In the genomic region with DNA sequence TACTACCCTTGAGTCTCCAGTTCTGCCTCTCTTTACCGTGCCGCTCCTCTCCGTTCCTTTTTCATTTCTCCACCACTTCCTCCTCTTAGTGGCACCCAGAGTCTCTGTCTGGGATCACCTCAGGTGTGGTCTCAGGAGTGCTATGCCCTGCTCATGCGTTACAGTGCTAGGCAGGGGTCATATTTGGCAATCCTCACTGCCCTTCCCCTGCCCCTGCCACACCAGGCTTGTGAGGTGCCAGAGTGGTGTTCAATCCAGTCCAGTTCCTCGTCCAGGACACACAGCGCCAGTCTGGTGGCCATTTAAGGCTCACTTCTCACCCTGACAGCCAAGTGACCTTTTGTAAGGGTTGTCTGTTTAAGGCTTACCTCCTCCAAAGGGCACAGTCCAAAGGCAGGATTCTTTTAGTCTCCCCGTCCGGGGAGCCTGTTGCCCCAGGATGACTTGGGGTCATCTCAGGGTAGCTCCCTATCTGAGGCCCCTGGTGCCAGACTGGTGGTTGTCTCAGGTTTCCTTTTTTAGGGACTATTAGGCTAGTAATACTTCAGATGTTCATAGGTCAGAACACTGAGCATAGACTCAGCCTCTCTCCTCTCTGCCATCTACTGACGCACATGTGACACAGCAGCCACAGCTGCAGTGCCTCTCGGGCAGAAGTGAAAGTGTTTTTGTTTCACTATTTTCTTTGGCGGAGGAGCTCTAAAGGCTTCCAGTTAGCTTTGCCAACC, we compare ENCODE assay signal across 9 mouse cellular contexts. TPM values are rescaled to one million over a fixed set of nuclear protein-coding genes. Genes with fewer than 3 reads are reported as not detected.
DNase-seq lines count a peak whose midpoint lies in the region; ATAC-seq lines count a peak whose summit lies in the region.
"Had no signal": no experiment of that assay in that cellular context is flagged by ENCODE, and none has a peak within 500 bp of the region (broad histone marks: within the 10 kb centered on the region; RNA-seq: fewer than 3 reads in every experiment).

No protein-coding gene starts in this region.

- H3K4me1 ChIP-seq in embryonic facial prominence, embryonic 11.5 days (ENCODE audit: control insufficient read depth, insufficient read depth, low read length): no peaks in the 10 kb centered on the region
- H3K4me1 ChIP-seq in heart, embryonic 15.5 days (replicated peaks): no peaks in the 10 kb centered on the region
- no peaks in the 10 kb centered on the region for H3K4me1 ChIP-seq in liver, embryonic 12.5 days
- H3K4me1 ChIP-seq in neural tube, embryonic 12.5 days: no peaks in the 10 kb centered on the region

- WGBS in embryonic facial prominence, embryonic 11.5 days: 70% methylated on average over 11 of the region's 11 CpGs
- 60% methylated on average over 11 of the region's 11 CpGs for WGBS in heart, embryonic 15.5 days
- 65% methylated on average over 11 of the region's 11 CpGs for WGBS in liver, embryonic 12.5 days (ENCODE audit: insufficient replicate concordance)
- 70% methylated on average over 11 of the region's 11 CpGs for WGBS in neural tube, embryonic 12.5 days

- no peak overlapping the region for H3K4me2 ChIP-seq in embryonic facial prominence, embryonic 11.5 days (ENCODE audit: low read depth, low read length)
- H3K4me2 ChIP-seq in heart, embryonic 15.5 days: peak overlapping the region; percentile 48
- H3K4me2 ChIP-seq in liver, embryonic 12.5 days: peak overlapping the region; percentile 21
- peak overlapping the region; percentile 45 for H3K4me2 ChIP-seq in neural tube, embryonic 12.5 days (replicated peaks)

- ATAC-seq in embryonic facial prominence, embryonic 11.5 days (replicated peaks; ENCODE audit: insufficient number of reproducible peaks, low FRiP score, low TSS enrichment, low read depth): no peak
- ATAC-seq in heart, embryonic 15.5 days (replicated peaks; ENCODE audit: insufficient number of reproducible peaks, insufficient read depth, low FRiP score, low read depth): no peak; the same call in 1 of the 2 replicates
- ATAC-seq in liver, embryonic 12.5 days: no peak
- peak; percentile 82 for ATAC-seq in neural tube, embryonic 12.5 days (ENCODE audit: low FRiP score, low read depth)

- no peaks in the 10 kb centered on the region for H3K27me3 ChIP-seq in embryonic facial prominence, embryonic 11.5 days (ENCODE audit: control insufficient read depth, insufficient read depth, low read length)
- no peaks in the 10 kb centered on the region for H3K27me3 ChIP-seq in heart, embryonic 15.5 days
- H3K27me3 ChIP-seq in liver, embryonic 12.5 days (replicated peaks): no peaks in the 10 kb centered on the region
- no peaks in the 10 kb centered on the region for H3K27me3 ChIP-seq in neural tube, embryonic 12.5 days (replicated peaks)

- H3K4me3 ChIP-seq in embryonic facial prominence, embryonic 11.5 days (ENCODE audit: low read depth, low read length): no peak overlapping the region
- H3K4me3 ChIP-seq in heart, embryonic 15.5 days: peak overlapping the region; percentile 39
- H3K4me3 ChIP-seq in liver, embryonic 12.5 days: peak overlapping the region; percentile 8; the same call in 1 of the 2 replicates
- H3K4me3 ChIP-seq in neural tube, embryonic 12.5 days: no peak overlapping the region
- H3K4me3 ChIP-seq: erythroblast, embryonic 14.5 days had no signal

- no peak overlapping the region for H3K9ac ChIP-seq in embryonic facial prominence, embryonic 11.5 days (replicated peaks; ENCODE audit: low read length)
- H3K9ac ChIP-seq in heart, embryonic 15.5 days: no peak overlapping the region
- no peak overlapping the region for H3K9ac ChIP-seq in liver, embryonic 12.5 days
- H3K9ac ChIP-seq in neural tube, embryonic 12.5 days: no peak overlapping the region

- peak; percentile 25 for DNase-seq in urinary bladder, postnatal 14 days (ENCODE audit: low spot score)
- no peak for DNase-seq in urinary bladder, postnatal 25 days (ENCODE audit: low spot score)
- peak; percentile 18 for DNase-seq in embryonic facial prominence, embryonic 11.5 days (ENCODE audit: low spot score)
- DNase-seq in kidney, postnatal 10 days: peak; percentile 47
- DNase-seq in B cell, adult 2 months: no peak

- H3K27ac ChIP-seq in embryonic facial prominence, embryonic 11.5 days (replicated peaks; ENCODE audit: low read depth, low read length): no peak overlapping the region
- no peak overlapping the region for H3K27ac ChIP-seq in heart, embryonic 15.5 days
- H3K27ac ChIP-seq in liver, embryonic 12.5 days: no peak overlapping the region
- H3K27ac ChIP-seq in neural tube, embryonic 12.5 days: no peak overlapping the region

- no peaks in the 10 kb centered on the region for H3K36me3 ChIP-seq in embryonic facial prominence, embryonic 11.5 days (replicated peaks; ENCODE audit: control insufficient read depth, insufficient read depth, low read depth, low read length)
- no peaks in the 10 kb centered on the region for H3K36me3 ChIP-seq in heart, embryonic 15.5 days
- H3K36me3 ChIP-seq in liver, embryonic 12.5 days: no peaks in the 10 kb centered on the region
- H3K36me3 ChIP-seq in neural tube, embryonic 12.5 days: no peaks in the 10 kb centered on the region

- H3K9me3 ChIP-seq in embryonic facial prominence, embryonic 11.5 days (replicated peaks; ENCODE audit: control insufficient read depth, low read length): no peaks in the 10 kb centered on the region
- H3K9me3 ChIP-seq in heart, embryonic 15.5 days (replicated peaks): no peaks in the 10 kb centered on the region
- H3K9me3 ChIP-seq in liver, embryonic 12.5 days (replicated peaks): no peaks in the 10 kb centered on the region
- no peaks in the 10 kb centered on the region for H3K9me3 ChIP-seq in neural tube, embryonic 12.5 days

RNA-seq across cellular contexts. Expression of a gene that starts 36.5 kb away (rescaled TPM):
- not detected in 2 replicates for polyA plus RNA-seq in embryonic facial prominence, embryonic 11.5 days (2014; fragmentation: Nextera tagmentation; extraction: Ambion mirVana)
- polyA plus RNA-seq in heart, embryonic 15.5 days (2015; fragmentation: Nextera tagmentation; extraction: Ambion mirVana): not detected in 2 replicates
- polyA plus RNA-seq in liver, embryonic 12.5 days (2016; fragmentation: Nextera tagmentation; extraction: Ambion mirVana): not detected in 2 replicates
- not detected in 2 replicates for polyA plus RNA-seq in neural tube, embryonic 12.5 days (2016; fragmentation: Nextera tagmentation; extraction: Ambion mirVana)
- polyA plus RNA-seq: erythroblast, embryonic 14.5 days had no signal

Comparison
In these comparisons a context has a peak if more than half of its experiments do, and no peak if none do; other contexts are left out.
1. DNase-seq: peak in urinary bladder, postnatal 14 days (single experiment), embryonic facial prominence, embryonic 11.5 days (single experiment) and kidney, postnatal 10 days (single experiment); none in urinary bladder, postnatal 25 days (single experiment) and B cell, adult 2 months (0 of 2).
2. H3K4me3 ChIP-seq: peak in heart, embryonic 15.5 days (single experiment) and liver, embryonic 12.5 days (single experiment); none in embryonic facial prominence, embryonic 11.5 days (single experiment) and neural tube, embryonic 12.5 days (single experiment).